Mouse (Mus musculus) monocyte, adult 2 months (primary cell): ENCODE data around the gene Vps26a.
"Not testable (repeated sequence)": the region's sequence is repeated elsewhere in the genome, so short reads cannot be mapped to it uniquely, and the experiment has no call there.

Source experiments
- DNase-seq, 2 experiments: peaks; one replicate each; pipeline ENCODE4 v3.0.0; 2022; ENCODE audit warnings: low spot score in 2 of 2, low read depth in 1 of 2

The Vps26a gene

DNA sequence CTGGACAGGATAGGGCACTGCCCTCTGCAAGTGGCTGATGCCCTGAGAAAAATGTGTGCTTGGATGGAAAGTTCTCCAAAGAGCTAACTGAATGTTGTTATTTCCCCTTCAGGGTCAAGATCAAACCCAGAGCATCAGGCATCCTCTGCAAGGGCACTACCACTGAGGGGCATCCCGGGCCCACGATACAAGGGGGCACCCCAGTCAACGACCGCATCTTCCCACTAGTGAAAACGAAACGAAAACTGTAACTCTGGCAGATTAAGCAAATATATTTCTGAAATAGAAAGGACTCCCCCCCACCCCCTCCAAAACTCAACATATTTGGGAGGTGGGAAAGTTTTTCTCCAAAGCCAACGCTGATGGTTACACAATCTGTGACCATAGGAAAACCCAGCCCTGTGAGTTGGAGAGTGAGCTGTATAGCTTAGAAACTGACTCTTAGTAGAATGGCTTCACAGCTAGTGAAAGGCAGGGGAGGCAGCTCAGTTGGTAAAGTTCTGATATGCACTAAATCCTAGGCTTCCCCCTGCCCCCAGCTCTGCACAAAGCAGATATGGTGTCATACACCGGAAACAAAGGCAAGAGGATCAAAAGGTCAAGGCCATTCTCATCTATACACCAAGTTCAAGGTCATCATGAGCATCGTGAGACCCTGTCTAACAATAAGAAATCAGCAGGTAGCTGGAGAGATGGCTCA, 14.5 kb upstream of the Vps26a start:
- no peak for DNase-seq

DNA sequence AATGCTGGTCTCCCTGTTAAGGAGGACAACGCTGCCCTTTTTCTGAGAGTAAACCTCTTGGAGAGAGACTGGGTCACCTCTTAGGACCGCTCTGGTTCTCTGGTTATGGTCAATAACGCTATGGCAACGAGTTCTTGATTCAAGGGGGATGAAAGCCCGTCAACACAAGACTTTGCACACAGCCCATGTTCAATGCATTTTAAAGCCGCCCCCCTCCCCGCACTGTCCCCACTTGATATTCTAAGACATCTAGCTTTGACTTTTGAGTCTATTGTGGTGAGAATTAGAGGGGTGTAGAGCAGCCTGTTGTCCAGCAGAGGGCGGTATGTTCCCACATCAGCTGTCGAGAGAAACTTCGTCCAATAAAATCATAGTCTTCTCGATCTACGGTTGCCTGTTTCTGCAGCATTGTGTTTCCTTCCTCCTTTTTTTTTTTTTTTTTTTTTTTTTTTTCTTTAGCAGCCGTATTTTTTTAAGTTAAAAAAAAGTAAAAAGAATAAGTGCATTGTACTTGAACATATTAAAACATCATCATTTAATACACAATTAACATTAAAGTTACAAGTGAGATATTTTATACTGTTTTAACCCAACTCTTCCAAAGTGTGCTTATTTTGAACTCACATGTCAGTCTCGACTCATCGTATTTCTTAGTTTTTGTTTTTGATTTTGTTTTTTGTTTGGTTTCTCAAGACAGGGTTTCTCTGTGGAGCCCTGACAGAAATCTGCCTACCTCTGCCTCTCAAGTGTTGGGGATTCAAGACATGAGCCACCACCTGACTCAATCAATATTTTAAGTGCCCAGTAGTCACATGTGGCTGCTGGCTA, 13.7 kb upstream of the Vps26a start:
- DNase-seq, result no peak

DNA sequence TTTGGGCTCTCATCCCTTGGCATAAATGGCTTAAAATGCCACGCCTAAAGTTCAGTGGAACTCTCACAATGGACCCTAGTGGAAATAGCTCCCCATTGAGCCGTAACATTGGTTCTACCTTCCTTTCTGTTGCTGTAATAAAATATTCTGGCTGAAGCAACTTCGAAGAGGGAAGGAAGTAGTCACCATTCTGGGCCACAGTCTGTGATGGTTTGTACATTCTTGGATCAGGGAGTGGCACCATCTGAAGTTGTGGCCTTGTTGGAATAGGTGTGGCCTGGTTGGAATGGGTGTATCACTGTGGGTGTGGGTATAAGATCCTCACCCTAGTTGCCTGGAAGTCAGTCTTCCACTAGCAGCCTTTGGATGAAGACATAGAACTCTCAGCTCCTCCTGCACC, 5.1 kb upstream of the Vps26a start:
- DNase-seq, result not testable (repeated sequence)

DNA sequence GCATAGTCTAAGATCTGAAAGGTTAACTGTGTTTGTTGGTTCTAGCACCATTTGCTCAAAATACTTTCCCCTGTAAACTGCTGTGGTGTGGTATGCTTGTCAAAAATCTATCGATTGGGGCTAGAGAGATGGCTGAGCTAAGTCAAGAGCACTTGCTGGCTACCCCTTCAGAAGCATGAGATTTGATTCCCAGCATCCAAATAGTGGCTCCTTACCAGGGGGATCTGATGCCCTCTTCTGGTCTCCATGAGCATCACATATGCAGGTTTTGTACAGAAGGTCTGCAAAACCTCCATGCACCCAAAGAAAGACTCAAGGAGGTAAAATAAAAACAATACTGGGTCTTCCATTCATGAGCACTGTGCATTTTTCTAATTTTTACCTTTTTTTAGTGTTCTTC, 1.7 kb upstream of the Vps26a start:
- DNase-seq, result no peak

DNA sequence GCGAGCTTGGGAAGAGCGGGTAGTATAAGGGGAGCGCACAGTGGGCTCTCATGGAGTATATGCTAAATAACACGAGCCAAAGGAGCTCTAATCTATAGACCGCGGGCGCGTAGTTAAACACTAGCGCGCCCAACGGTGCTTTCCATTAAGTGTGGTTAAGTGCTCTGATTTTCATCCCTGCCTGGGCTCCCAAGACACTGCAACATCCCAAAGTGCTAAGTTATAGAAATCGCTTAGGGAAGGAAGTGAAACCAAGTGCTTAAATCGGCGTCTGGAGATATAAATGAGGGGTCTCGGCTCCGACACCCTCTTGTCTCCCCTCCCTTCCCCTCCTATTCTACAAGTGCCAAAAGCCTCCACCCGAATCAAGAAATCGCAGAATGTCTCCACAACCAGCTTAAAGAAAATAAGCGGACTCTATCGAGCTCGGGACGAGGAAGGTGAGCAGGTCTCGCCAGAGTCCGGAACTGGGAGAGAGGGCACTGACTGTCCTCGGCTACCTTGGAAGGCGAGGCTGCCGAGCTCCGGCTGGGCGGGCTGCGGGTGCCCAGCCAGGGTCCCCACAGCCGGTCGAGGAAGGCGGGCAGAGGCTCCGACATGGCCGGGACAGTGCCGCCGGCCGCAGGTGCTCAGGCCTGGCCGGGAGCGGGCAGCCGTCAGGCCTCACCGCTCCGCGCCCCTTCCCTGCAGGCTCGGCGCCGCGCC, 575 bp downstream of the Vps26a start:
- DNase-seq, result no peak

DNA sequence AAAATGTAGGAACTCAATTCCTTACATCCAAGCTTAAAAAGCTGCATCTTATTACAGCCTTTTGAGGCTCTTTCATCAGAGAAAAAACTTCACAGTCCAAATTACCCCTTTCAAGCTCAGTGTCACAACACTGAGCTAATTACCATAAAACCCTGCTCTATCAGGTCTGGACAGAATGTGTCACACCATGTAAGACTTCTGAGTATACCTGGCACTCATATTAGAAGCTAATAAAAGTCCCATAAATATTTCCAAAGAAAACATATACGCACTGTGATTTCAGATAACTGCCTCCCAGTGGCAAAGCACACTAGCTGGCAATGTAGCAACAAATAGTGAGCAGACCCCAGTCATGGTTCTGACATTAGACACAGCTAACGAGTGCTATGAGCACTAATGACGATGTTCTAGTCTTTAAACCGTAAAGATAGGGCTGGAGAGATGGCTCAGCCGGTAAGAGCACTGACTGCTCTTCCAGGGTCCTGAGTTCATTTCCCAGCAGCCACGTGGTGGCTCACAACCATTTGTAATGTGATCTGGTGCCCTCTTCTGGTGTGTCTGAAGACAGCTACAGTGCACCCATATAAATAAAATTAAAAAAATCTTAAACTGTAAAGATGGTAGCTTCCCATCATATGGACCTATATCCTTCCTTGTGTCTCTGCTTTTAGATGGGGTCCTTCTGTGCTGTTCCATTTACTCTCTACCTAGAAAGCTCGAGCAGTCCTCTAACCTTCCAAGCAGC, 5.3 kb downstream of the Vps26a start:
- no peak for DNase-seq

DNA sequence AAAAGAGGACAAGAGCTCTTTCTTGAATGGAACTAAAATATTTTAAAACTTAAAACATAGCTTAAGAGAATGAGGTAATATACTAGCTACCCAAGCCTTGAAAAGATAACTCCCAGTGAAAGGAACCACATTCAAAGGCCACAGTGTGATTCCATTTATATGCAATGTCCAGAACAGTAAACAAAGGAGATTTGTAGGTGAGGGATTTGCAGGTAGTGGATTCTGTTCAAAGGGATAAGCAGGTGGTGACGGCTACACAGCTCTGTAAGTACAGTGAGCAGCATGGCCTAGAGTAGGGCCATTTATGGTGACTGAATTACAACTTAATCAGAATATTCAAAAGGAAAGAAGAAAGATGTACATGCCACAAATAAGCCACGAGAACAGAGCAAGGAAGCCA, 9.6 kb downstream of the Vps26a start:
- DNase-seq, result no peak

DNA sequence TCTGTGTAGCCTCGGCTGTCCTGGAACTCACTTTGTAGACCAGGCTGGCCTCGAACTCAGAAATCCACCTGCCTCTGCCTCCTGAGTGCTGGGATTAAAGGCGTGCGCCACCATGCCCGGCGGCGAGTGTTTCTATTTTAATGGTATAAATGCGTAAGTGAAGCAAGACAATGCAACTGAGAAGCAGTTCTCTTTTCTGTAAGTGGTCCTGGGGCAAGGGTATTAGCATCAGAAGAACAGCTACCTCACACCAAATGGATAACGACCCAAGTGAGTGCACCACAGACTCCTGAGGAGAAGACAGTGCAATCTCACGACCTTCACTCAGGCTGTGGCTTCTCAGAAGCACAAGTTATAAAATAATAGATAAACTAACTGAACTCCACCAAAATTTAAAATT, 11.7 kb downstream of the Vps26a start:
- no peak for DNase-seq

DNA sequence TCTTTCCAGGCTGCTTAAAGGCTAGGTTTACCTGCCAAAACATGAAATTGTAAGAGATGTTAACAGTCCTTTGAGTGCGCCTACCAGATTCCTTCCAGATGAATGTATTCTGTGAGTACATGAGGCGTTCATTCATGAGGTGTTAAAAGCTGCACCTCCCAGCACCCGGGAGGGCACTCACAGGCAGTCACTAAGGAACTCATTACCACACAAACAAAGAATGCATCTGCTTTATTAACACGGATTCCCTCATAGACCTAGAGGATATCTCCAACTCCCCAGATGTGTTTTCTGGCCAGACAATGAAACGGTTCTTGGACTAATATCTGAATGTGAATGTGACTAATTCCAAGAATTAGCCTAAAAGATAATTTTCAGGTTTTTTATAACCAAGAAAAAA, 15.5 kb downstream of the Vps26a start:
- DNase-seq, result no peak

DNA sequence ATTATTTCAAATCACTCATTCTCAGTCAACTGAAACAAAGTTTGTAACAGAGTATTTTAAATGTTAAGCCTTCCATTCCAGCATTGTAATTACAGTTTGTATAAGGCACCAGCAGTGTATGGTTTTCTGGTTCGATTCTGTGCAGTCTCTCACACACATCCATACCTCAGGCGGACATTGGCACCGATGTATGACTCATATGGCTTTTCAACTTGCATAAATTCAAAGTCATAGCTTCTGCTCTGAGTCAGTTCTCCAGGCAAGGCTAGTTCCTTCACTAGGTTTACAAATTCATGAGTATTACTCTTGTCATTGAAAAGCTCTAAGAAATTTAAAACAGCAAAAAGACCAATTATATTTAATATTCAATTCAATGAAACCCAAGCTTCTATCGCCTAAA, 16.9 kb downstream of the Vps26a start:
- no peak for DNase-seq

DNA sequence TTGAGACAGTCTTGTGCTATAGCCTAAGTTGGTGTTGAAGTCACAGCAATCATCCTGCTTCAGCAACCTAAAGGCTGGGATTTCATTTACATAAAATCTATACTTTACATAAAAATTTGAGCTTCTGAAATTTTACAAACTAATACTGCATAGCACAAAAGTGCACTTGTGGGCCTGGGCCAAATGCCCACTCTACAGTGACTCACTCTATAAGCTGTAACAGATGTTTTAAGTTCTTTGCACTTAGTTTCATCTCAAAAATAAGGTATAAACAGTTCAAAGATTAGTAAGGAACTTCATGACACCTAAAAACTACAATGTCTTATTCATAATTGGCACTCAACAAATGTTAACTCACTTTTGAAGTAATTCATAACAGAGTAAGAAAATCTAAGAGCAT, 25.3 kb downstream of the Vps26a start:
- DNase-seq, result no peak

DNA sequence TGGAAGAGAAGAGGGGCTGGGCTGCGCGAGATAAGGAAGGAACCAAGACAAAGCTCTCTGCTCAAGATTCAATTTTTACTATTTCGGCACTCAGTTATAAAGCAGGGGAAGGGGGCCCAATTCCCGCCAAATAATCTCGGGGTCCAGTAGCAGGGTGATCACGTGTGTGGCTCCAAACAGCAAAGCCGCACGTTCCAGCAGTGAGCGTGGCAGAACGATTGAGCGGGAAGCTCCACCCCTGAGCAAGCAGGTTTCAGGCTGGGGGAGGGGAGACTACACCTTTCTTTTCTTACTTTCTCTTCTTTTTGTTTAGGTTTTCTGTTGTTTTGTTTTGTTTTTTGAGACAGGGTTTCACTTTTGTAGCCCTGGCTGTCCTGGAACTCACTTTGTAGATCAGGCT, 34.6 kb downstream of the Vps26a start:
- not testable (repeated sequence) for DNase-seq

DNA sequence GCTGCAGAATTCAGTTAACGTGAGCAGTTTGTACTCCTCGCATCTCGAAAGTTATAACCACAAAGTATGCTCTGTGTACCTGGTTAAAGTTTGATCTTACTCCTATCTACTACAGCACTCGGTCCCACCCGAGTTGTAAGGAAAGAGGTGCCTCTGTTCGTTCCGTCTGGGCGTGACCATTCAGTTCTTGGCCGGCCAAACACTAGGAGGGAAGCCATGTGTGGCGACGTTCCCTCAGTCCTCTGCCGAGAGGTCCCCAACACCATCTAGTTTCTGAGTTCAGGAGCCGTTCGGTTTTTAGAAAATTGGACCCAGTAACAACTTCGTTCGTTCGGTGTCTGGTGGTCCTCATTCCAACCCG, 36.3 kb downstream of the Vps26a start:
- DNase-seq, result no peak

DNA sequence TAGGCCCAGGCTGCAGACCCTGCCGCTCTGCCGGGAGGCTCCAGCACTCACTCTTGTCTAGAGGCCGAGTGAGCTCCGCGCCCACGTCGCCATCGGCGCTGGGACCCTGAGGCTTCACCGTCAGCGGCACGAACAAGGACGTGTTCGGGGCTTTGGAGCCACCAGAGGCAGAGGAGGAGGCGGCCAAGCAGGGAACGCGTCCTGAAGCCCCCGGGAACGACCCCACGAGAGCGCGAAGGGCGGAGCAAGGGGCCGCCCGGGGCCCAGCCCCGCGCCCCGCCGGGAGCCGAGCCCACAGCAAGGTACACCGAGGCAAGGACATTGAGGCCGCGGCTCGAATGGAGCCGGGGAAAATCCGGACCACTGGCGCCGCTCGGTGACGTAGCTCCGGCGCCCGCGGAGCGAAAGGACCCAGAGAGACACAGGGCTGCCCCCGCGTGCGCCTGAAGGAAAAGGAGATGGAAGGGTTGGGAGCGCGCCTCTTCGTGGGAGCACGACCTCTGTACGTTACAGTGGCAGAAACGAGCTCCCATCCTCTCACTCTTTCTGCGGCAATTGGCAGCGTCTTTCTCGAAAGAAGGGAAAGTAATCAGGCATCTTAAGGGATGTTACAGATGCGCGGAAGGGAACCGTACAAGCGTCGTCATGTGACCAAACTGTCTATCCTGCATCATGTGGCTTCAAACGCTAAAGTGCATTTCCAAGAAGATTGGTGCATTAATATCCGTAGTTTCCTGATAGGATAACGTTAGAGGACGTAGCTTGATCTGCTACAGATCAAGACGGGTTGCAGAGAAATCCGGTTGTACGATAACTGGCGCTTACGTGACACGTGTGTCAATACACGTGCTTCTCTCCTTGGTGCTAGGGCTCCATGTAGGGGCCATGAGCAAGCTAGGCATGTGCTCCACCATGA, 37.0 kb downstream of the Vps26a start, which contains the start of the genes 4930507D05Rik and Supv3l1:
Gene 4930507D05Rik (plus strand): TSS at position 126 of the 916 bp plus-strand sequence.
Gene Supv3l1 (minus strand): TSS at position 375 of the 916 bp plus-strand sequence.
- peak; percentile 66 to 90 for DNase-seq

DNA sequence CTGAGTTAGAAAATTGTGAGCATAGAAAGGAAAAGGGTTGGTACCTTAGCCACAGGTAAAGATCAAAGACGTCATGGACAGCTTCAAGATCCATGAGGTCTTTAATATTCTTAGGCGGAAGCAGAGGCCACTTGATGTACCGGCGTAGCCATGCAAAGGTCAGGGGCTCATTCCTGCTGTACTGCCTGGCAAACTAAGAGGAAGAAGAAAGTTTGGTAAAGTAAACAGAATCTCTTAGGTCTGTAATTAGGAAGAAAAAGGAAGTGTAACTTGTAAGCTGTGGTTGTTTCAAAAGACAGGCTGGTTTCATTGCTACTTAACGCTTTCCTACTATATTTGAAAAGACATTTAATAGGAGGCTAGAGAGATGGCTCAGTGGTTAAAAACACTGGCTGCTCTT, 56.2 kb downstream of the Vps26a start:
- DNase-seq, result no peak

DNA sequence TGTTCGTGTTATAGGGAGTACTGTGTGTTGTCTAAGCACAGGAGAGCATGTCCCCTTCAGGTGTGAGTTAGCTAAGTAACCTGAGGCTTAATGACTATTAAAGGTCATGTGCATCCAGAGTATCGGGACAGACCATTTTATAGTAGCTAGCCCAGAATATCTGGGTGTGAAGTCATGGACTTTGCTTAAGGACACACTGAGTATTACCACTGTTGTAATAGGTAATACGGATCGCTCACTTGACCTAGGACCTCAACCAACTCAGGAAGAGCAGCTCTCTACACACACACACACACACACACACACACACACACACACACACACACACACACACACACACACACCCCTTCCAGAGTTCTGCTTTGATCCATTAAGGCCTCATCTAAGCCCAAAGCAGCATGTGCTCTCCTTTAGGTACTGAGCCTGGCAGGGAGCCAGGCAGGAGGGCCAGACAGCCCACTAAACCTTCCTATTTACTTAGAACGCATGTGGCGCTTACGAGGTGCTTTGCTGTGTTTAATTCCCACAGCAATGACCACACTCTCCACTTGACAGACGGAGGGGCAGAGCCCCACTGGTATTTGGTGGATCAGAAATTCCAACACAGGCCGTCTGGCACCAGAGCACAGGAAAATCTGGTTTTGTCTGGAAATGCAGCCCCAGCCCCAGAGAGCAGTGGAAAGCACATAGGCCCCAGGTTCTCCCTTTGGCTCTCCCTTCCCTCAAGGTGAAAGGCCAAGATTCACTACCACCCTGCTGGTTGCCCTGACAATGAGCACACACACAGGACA, 61.3 kb downstream of the Vps26a start:
- no peak for DNase-seq

DNA sequence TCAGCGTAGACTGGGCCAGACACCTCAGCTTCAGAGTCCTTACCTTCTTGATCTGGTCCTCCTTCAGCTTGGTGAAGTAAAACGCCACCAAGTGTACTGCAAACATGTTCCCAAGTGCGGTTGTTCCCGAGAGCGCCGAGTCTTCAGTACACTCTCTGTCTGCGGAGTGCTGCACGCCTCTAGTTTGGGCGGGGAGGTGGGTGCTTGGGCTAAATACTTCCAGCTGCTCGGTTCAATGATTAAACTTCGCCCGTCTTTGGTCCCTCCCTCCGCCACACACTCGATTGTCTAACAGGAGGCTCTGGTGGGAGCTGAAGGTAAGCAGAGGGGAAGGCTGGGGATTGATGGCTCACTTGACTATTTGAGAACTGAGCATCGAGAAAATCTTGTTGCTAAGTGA, 64.3 kb downstream of the Vps26a start, which contains the start of gene Hkdc1:
Gene Hkdc1 (minus strand): TSS at position 237 of the 400 bp plus-strand sequence.
- DNase-seq, result no peak

DNA sequence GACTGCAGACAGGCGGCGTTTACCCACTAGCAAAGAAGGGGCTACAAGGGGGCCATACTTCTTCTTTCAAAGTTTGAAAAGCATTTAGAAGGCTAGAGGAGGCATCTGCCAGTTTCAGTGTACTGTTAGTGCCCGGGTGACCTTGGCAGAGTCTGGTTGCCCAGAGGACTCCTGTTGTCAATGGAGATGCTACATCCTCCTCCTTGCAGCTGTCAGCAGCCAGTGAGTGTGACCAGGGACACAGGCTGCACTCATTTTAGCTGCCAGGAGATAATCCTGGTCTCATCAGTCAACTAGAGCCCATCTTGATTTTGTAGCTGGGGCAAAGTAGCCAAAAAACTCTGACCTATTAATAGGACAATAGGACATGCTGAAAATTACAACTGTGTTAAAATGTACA, 65.5 kb downstream of the Vps26a start:
- no peak for DNase-seq

DNA sequence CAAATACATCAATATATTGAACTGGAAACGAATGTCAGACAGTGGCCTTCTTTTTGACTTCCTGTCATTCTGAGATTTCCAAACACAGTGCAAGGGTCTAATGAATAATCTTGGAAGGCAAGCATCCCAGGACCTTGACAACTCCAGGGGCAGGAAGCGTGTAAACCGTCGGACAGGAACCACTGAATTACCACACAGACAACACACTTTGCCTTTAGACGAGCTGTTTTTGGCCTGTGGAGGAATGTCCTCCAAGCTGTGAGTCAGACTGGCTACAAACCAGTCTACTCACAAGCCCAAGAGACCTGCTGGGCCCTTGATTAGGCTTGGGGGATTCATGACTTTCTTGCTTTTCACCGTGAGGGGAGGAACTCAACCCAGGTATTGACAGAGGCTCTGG, 66.2 kb downstream of the Vps26a start:
- DNase-seq, result no peak
